Mouse (Mus musculus): ENCODE measurements at regions not wholly inside any gene's neighbourhood (a gene's known extent, or its start where the extent isn't known, plus 50 kb on each side); places are given as distances from the start of the nearest gene placed in this dataset.

- Histone ChIP-seq H3K4me3 (ENCODE audit: insufficient read depth in 1 of 2, low read depth in 1 of 2, low read length in 2 of 2, poor library complexity in 1 of 2, severe bottlenecking in 1 of 2) (no peak overlapping the region), H3K36me3 (ENCODE audit: control insufficient read depth, insufficient read depth, low read length, poor library complexity, severe bottlenecking) (no peaks in the 10 kb centered on the region), H3K4me1 (ENCODE audit: control insufficient read depth in 2 of 2, insufficient read depth in 2 of 2, low read length in 2 of 2, poor library complexity in 1 of 2) (no peaks in the 10 kb centered on the region), H3K27ac (ENCODE audit: insufficient read depth, low read depth, low read length, poor library complexity, severe bottlenecking) (no peak overlapping the region), H3K9ac (ENCODE audit: insufficient read depth, low read depth, low read length, poor library complexity, severe bottlenecking) (no peak overlapping the region), H3K9me3 (ENCODE audit: control insufficient read depth, insufficient read depth, low read depth, low read length) (no peaks in the 10 kb centered on the region)
- in situ Hi-C loops (cut with MboI; ENCODE audit: low sequenced_read_pairs in 2 of 2, unreplicated experiment in 2 of 2), result no loop called here
- TF ChIP-seq CHD2 (IDR thresholded peaks at IDR 0.05; ENCODE audit: low read depth, low read length) (no peak), ZC3H11A (IDR thresholded peaks at IDR 0.05; ENCODE audit: borderline replicate concordance, low read depth, low read length) (no peak), ZNF384 (IDR thresholded peaks at IDR 0.05; ENCODE audit: low read depth, low read length) (no peak), HCFC1 (IDR thresholded peaks at IDR 0.05; ENCODE audit: borderline replicate concordance, insufficient read depth, low read length) (no peak), MAFK (IDR thresholded peaks at IDR 0.05; ENCODE audit: insufficient read depth, low read depth, low read length) (no peak)
- DNase-seq (ENCODE audit: low read depth, low spot score), result no peak
Measured at GRCm38 (mm10) chr3:152005366-152006025, 160.5 kb downstream of the Gipc2 start.

- no peaks in the 10 kb centered on the region for H3K4me1 ChIP-seq (ENCODE audit: control insufficient read depth in 2 of 2, insufficient read depth in 2 of 2, low read length in 2 of 2, poor library complexity in 1 of 2)
- H3K4me3 ChIP-seq (ENCODE audit: insufficient read depth in 1 of 2, low read depth in 1 of 2, low read length in 2 of 2, poor library complexity in 1 of 2, severe bottlenecking in 1 of 2), result no peak overlapping the region
- TF ChIP-seq ZC3H11A (IDR thresholded peaks at IDR 0.05; ENCODE audit: borderline replicate concordance, low read depth, low read length), result no peak
- no peak for TF ChIP-seq CHD2 (IDR thresholded peaks at IDR 0.05; ENCODE audit: low read depth, low read length)
- TF ChIP-seq MAFK (IDR thresholded peaks at IDR 0.05; ENCODE audit: insufficient read depth, low read depth, low read length), result no peak
- no peak for TF ChIP-seq ZNF384 (IDR thresholded peaks at IDR 0.05; ENCODE audit: low read depth, low read length)
- no peak for TF ChIP-seq HCFC1 (IDR thresholded peaks at IDR 0.05; ENCODE audit: borderline replicate concordance, insufficient read depth, low read length)
- DNase-seq (ENCODE audit: low read depth, low spot score), result no peak
- no peaks in the 10 kb centered on the region for H3K36me3 ChIP-seq (ENCODE audit: control insufficient read depth, insufficient read depth, low read length, poor library complexity, severe bottlenecking)
- no peak overlapping the region for H3K9ac ChIP-seq (ENCODE audit: insufficient read depth, low read depth, low read length, poor library complexity, severe bottlenecking)
- H3K27ac ChIP-seq (ENCODE audit: insufficient read depth, low read depth, low read length, poor library complexity, severe bottlenecking), result no peak overlapping the region
- no peaks in the 10 kb centered on the region for H3K9me3 ChIP-seq (ENCODE audit: control insufficient read depth, insufficient read depth, low read depth, low read length)
- in situ Hi-C loops (cut with MboI; ENCODE audit: low sequenced_read_pairs in 2 of 2, unreplicated experiment in 2 of 2), result no loop called here
Measured at GRCm38 (mm10) chr3:152004411-152004955, 161.5 kb downstream of the Gipc2 start.

GRCm38 (mm10) chr3:151997534-151998107 lies 160.2 kb upstream of the Ptgfr start:
- no peaks in the 10 kb centered on the region for H3K36me3 ChIP-seq (ENCODE audit: control insufficient read depth, insufficient read depth, low read length, poor library complexity, severe bottlenecking)
- DNase-seq (ENCODE audit: low read depth, low spot score), result no peak
- no peak overlapping the region for H3K9ac ChIP-seq (ENCODE audit: insufficient read depth, low read depth, low read length, poor library complexity, severe bottlenecking)
- no peak overlapping the region for H3K4me3 ChIP-seq (ENCODE audit: insufficient read depth in 1 of 2, low read depth in 1 of 2, low read length in 2 of 2, poor library complexity in 1 of 2, severe bottlenecking in 1 of 2)
- no peaks in the 10 kb centered on the region for H3K4me1 ChIP-seq (ENCODE audit: control insufficient read depth in 2 of 2, insufficient read depth in 2 of 2, low read length in 2 of 2, poor library complexity in 1 of 2)
- TF ChIP-seq CHD2 (IDR thresholded peaks at IDR 0.05; ENCODE audit: low read depth, low read length), result no peak
- TF ChIP-seq MAFK (IDR thresholded peaks at IDR 0.05; ENCODE audit: insufficient read depth, low read depth, low read length), result no peak
- TF ChIP-seq ZC3H11A (IDR thresholded peaks at IDR 0.05; ENCODE audit: borderline replicate concordance, low read depth, low read length), result no peak
- no peak for TF ChIP-seq HCFC1 (IDR thresholded peaks at IDR 0.05; ENCODE audit: borderline replicate concordance, insufficient read depth, low read length)
- no peak for TF ChIP-seq ZNF384 (IDR thresholded peaks at IDR 0.05; ENCODE audit: low read depth, low read length)
- in situ Hi-C loops (cut with MboI; ENCODE audit: low sequenced_read_pairs in 2 of 2, unreplicated experiment in 2 of 2), result no loop called here
- no peak overlapping the region for H3K27ac ChIP-seq (ENCODE audit: insufficient read depth, low read depth, low read length, poor library complexity, severe bottlenecking)
- H3K9me3 ChIP-seq (ENCODE audit: control insufficient read depth, insufficient read depth, low read depth, low read length), result no peaks in the 10 kb centered on the region

- TF ChIP-seq HCFC1 (IDR thresholded peaks at IDR 0.05; ENCODE audit: borderline replicate concordance, insufficient read depth, low read length) (no peak), MAFK (IDR thresholded peaks at IDR 0.05; ENCODE audit: insufficient read depth, low read depth, low read length) (no peak), ZC3H11A (IDR thresholded peaks at IDR 0.05; ENCODE audit: borderline replicate concordance, low read depth, low read length) (no peak), CHD2 (IDR thresholded peaks at IDR 0.05; ENCODE audit: low read depth, low read length) (no peak), ZNF384 (IDR thresholded peaks at IDR 0.05; ENCODE audit: low read depth, low read length) (no peak)
- in situ Hi-C loops (cut with MboI; ENCODE audit: low sequenced_read_pairs in 2 of 2, unreplicated experiment in 2 of 2), result no loop called here
- no peaks in the 10 kb centered on the region for H3K36me3 ChIP-seq (ENCODE audit: control insufficient read depth, insufficient read depth, low read length, poor library complexity, severe bottlenecking)
- H3K9me3 ChIP-seq (ENCODE audit: control insufficient read depth, insufficient read depth, low read depth, low read length), result no peaks in the 10 kb centered on the region
- H3K9ac ChIP-seq (ENCODE audit: insufficient read depth, low read depth, low read length, poor library complexity, severe bottlenecking), result no peak overlapping the region
- no peak overlapping the region for H3K4me3 ChIP-seq (ENCODE audit: insufficient read depth in 1 of 2, low read depth in 1 of 2, low read length in 2 of 2, poor library complexity in 1 of 2, severe bottlenecking in 1 of 2)
- no peak for DNase-seq (ENCODE audit: low read depth, low spot score)
- no peaks in the 10 kb centered on the region for H3K4me1 ChIP-seq (ENCODE audit: control insufficient read depth in 2 of 2, insufficient read depth in 2 of 2, low read length in 2 of 2, poor library complexity in 1 of 2)
- H3K27ac ChIP-seq (ENCODE audit: insufficient read depth, low read depth, low read length, poor library complexity, severe bottlenecking), result no peak overlapping the region
Measured at GRCm38 (mm10) chr3:151997111-151997510, 159.7 kb upstream of the Ptgfr start.

Data from ES-E14 (cell line).